Mouse (Mus musculus) brain, embryonic 14.5 days (tissue): Measurements from ENCODE around the gene Pla2g7.

ENCODE experiments used
- CTCF ChIP-seq: fragments of 200-500 bp; IDR thresholded peaks from 2 replicates; pipeline ENCODE4 v1.5.1; 2012; ENCODE audit warnings: inconsistent platforms, mild to moderate bottlenecking, moderate library complexity, borderline replicate concordance; ENCODE audit not compliant: insufficient read depth, insufficient read length; ENCODE audit errors: extremely low read depth
- POLR2A ChIP-seq: fragments of 200-500 bp; IDR thresholded peaks from 2 replicates; pipeline ENCODE4 v1.6.1; 2012; ENCODE audit warnings: mild to moderate bottlenecking, inconsistent platforms, borderline replicate concordance; ENCODE audit not compliant: poor library complexity, insufficient read depth, insufficient read length, severe bottlenecking; ENCODE audit errors: extremely low read depth

DNA sequence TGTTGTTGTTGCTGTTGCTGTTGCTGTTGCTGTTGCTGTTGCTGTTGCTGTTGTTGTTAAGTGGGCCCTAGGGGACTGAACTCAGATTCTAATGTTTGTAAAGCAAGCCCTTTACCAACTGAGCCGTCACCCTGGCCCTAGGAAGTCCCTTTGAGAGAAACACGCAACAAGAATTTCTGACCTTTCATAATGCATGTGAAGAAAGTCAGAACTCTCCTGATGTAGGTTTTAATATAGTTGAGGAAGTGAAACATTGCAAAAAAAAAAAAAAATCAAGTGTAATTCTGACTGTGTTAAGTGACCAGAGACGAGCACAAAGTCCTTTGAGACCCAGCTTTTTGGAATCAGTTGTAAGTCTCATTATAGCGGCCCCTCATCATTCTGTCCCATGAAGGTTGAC, 10.8 kb upstream of the Pla2g7 start:
- no peak for TF ChIP-seq CTCF
- no peak for TF ChIP-seq POLR2A
